Mouse (Mus musculus) yolk sac, embryonic 10.5 days (tissue): ENCODE data around the gene Plcxd2.
A peak's percentile ranks its signal among the peaks of the same experiment; 100 is the strongest.

Experiments used
- DNase-seq: peaks from one replicate; pipeline ENCODE4 v3.0.0-alpha.2; 2017; ENCODE audit warnings: low spot score

Plcxd2 gene

DNA sequence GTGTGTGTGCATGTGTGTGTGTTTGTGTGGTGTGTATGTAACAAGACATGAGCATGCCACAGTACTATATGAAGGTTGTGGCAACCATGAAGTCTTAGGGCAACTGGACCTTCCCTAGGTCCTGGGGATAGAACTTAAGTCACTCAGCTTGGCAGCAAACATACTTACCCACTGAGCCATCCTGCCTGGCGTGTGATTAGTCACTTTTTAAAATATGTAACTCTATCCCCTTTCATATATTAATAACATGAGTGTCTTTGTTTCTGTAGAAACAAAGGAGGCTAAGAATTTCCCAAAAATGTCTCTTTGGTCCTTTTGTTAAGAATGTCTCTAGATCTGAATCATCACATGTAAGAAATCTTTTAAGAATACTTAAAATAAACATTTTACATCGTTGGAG is 72.6 kb downstream of the Plcxd2 start:
- DNase-seq = no peak

- no peak for DNase-seq
These were observed 73.5 kb downstream of the Plcxd2 start for GRCm38 (mm10) chr16:45936521-45936920.

- DNase-seq = no peak
These were observed 74.0 kb downstream of the Plcxd2 start for GRCm38 (mm10) chr16:45935956-45936483.

DNA sequence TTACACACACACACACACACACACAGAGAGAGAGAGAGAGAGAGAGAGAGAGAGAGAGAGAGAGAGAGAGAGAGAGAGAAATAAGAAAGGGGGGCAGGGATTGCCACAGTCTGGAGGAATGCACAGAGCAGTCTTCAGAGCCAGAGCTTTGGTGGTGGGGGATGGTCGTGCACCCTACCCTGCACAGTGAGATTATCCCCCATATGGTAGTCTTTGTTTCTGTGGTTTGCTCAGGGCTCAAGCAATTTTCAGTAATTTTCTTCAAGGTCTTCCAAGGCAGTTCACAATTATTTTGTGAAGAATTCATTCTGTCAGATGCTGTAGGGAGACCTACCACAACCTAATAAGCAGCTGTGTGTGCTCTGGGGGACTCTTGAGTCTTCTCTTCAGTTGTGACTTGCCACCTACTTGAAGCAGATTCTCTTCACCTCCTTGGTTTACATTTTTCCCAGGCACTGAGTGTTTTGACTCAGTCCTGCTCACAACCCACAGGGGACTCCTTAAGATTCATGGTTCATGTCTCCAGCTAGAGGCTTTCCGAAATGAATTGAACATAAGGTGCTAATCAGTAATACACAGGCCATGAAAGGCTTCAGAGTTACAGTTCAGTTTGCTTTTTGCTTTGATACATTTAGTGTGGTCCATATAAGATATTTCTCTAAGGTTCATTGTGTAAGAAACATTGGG is 75.2 kb downstream of the Plcxd2 start:
- DNase-seq = no peak

DNA sequence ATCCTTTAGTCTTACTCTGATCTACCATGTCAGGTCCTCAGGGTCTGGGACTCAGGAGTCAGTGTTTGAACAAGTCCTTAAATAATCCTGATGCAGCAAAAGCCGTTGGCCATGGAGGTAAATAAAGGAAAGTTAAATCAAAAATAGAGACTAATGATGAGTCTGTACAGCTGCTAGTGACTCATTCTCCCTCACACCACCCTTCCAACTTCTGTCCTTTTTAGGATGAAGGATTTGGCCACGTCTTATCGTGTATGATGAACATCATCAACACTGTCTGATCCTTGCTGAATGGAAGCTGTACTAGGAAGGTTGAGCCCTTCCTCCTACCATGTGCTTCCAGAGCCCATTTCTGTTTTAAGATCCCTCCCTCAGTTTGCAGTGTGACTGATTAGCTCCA is 79.7 kb downstream of the Plcxd2 start:
- DNase-seq = no peak

GRCm38 (mm10) chr16:45928090-45928489 is 81.9 kb downstream of the Plcxd2 start:
- DNase-seq = no peak

GRCm38 (mm10) chr16:45927601-45928000 is 82.4 kb downstream of the Plcxd2 start:
- peak; percentile 63 for DNase-seq

DNA sequence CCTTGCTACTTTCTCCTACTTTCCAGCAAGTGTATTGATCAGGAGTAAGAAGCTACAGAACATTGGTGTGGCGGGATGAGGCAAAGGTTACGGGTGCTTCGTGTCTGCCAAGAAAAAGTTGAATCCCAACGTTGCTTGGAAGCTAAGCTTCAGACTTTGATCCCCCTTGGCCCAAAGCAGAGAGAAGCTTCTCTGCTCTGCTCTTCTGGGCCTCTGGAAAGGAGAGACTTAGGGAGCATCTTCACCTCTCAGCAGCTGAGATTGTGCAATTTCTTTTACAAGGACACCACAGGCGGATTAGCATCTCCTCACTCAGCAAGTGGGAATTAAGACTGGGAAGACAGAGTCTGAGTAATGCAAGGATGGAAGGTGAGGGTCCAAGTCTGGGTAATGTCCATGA is 83.1 kb downstream of the Plcxd2 start:
- no peak for DNase-seq

GRCm38 (mm10) chr16:45923731-45924424 is 86.1 kb downstream of the Plcxd2 start:
- peak; percentile 20 for DNase-seq

DNA sequence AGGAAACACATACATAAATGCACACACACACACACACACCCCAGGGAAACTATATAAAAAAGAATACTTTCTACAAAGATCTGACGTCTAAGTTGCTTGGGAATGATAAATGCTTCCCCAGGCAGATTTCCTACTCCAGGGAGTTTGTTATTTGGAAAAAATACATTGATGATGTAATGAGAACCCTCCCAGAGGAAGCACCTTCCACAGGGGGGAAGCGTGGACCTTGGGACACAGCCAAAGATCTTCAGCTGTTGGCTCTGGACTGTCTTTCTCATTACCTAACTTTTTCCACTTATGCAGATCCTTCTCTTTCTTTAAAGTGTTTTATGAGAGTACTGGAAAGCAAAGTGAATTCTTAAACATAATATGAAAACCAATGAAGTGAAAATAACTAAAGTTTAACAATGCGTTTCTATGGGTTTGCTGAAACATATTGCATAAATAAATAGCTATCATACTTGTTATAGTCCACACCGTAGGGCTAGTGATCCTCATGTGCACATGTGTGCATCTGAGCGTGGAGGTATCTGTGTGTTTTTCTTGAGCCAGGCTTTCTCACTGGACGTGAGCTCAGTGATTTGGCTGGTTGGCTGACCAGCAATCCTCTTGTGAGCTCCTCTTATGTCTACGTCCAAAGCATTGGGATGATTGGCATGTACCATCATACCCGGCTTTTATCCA is 87.3 kb downstream of the Plcxd2 start:
- no peak for DNase-seq

DNA sequence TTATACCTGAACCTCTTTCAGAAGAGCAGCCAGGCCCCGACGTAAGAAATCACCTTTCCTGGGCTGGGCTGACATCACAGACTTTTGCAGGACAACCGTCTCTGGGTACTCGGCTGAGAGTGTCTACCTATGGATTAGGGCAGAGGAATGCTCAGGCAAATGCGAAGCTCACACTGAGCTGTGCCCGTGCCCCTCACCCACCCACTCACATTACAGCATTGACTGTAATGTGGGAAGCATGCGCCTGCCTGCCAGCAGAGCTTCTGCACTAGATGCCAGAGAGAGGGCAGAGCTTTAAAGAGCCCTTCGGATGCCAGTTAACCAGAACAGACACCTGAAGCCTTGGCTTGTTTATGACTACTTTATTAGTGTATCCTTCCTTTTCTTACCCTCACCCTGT is 90.4 kb downstream of the Plcxd2 start:
- DNase-seq = no peak
